Mouse (Mus musculus) kidney, adult 2 months (tissue): ENCODE data around the gene Mien1. TPM values are rescaled to one million over a fixed set of nuclear protein-coding genes. Genes with fewer than 3 reads are reported as not detected.
A peak's percentile ranks its signal among the peaks of the same experiment; 100 is the strongest.

Experiments
- DNase-seq: peaks from one replicate; pipeline ENCODE4 v3.0.0; 2021
- H3K27ac ChIP-seq: fragments of 200-500 bp; 2 replicates; pipeline ENCODE4 v1.5.1; 2012; ENCODE audit warnings: low read depth, low read length, control low read depth, inconsistent platforms; ENCODE audit not compliant: insufficient read depth
- H3K27me3 ChIP-seq: fragments of 200-500 bp; replicated peaks from 2 replicates; pipeline ENCODE4 v1.6.1; 2012; ENCODE audit warnings: mild to moderate bottlenecking, moderate library complexity, low read length, inconsistent platforms; ENCODE audit not compliant: control insufficient read depth, insufficient read depth
- H3K36me3 ChIP-seq: fragments of 200-500 bp; 2 replicates; pipeline ENCODE4 v1.6.1; 2012; ENCODE audit warnings: mild to moderate bottlenecking, moderate library complexity, low read length, inconsistent platforms; ENCODE audit not compliant: control insufficient read depth, insufficient read depth
- H3K4me1 ChIP-seq: fragments of 200-500 bp; 2 replicates; pipeline ENCODE4 v1.6.1; 2011; ENCODE audit warnings: low read length; ENCODE audit not compliant: control insufficient read depth, insufficient read depth
- H3K4me3 ChIP-seq: fragments of 200-500 bp; 2 replicates; pipeline ENCODE4 v1.5.1; 2011; ENCODE audit warnings: mild to moderate bottlenecking, low read depth, low read length, control low read depth; ENCODE audit not compliant: insufficient read depth
- CTCF ChIP-seq: fragments of 200-500 bp; conservative IDR thresholded peaks from 2 replicates; pipeline ENCODE4 v1.5.1; 2011; ENCODE audit warnings: low read depth, mild to moderate bottlenecking, control low read depth, low read length, moderate library complexity, mixed read lengths; ENCODE audit not compliant: insufficient read depth, insufficient read length
- POLR2A ChIP-seq: fragments of 200-500 bp; IDR thresholded peaks from one replicate; pipeline ENCODE4 v1.6.1; 2011; ENCODE audit warnings: low read depth, low read length, control low read depth
- WGBS: fragments of 180-500 bp; shearing (Covaris S2); methylation state at CpG from one replicate; pipeline ENCODE4 v1.1.7; 2018; 5-methylcytosine and 5-hydroxymethylcytosine counted together
- polyA plus RNA-seq: library from polyadenylated mRNA; depleted of rRNA; stranded (reverse); fragments of >200 nt; gene quantifications from 2 replicates; pipeline ENCODE4 v1.2.3, GENCODE M21; 2012; rRNA removed

The Mien1 gene
- 126 and 179 TPM in 2 replicates for polyA plus RNA-seq

- Histone ChIP-seq H3K27ac (peak within 1 kb of the TSS; percentile 79), H3K36me3 (no peaks in the 10 kb centered on the region; the same call in none of the 2 replicates), H3K27me3 (no peaks in the 10 kb centered on the region), H3K4me3 (peak within 1 kb of the TSS; percentile 87), H3K4me1 (peaks cover 11% of the 10 kb centered on the region; the same call in 1 of the 2 replicates)
- peak; percentile 34 for TF ChIP-seq POLR2A
- peak; percentile 91 for TF ChIP-seq CTCF
- WGBS: 2% methylated on average over 43 of the region's 43 CpGs
- peak; percentile 97 for DNase-seq
Observed at GRCm38 (mm10) chr11:98438331-98439158, at the start of gene Mien1. TSS of gene Mien1 (minus strand) at chr11:98438991.

DNA sequence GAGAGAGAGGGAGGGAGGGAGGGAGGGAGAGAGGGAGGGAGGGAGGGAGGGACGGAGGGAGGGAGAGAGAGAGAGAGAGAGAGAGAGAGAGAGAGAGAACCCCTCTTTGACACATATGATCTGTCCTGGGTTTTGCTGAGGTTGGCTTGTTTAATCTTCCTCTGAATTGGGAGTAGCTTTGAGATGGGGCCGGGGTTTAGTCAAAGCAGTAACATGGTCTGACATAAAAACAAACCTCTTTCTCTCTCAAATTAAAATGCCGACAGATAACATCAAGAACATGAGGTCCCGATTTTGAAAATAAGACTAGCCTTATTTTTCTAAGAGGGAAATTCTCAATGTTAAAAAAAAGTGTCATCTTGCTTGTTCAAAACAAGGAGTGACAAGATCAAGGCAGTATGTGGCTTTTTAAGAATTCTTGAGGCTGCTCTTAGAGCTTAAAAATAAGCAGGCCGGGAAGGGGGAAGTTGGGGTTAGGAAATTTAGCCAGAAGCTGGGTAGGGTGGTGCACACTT is 48.8 kb upstream of the Mien1 start:
- Histone ChIP-seq H3K27me3 (no peaks in the 10 kb centered on the region), H3K36me3 (no peaks in the 10 kb centered on the region), H3K27ac (no peak overlapping the region), H3K4me3 (no peak overlapping the region), H3K4me1 (no peaks in the 10 kb centered on the region)
- WGBS: 76% methylated on average over 5 of the region's 5 CpGs
- no peak for DNase-seq
- TF ChIP-seq CTCF (no peak), POLR2A (no peak)

DNA sequence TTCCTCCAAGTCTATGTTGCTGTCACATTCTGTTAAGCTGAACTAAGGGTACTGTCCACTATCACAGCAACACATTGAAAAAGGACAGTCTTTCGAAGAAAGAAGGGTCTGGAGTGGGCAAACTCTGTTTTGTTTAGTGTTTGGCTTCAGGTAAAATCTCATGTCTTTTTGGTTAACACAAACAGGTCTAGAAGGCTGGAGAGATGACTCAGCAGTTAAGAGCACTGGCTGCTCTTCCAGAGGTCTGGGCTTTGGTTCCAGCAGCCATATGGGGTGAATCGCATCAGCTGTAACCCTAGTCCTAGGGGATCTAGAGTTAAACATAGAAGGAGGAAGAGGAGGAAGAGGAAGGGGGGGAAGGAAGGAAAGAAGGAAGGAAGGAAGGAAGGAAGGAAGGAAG is 47.0 kb upstream of the Mien1 start:
- Histone ChIP-seq H3K27ac (no peak overlapping the region), H3K27me3 (no peaks in the 10 kb centered on the region), H3K36me3 (no peaks in the 10 kb centered on the region), H3K4me1 (no peaks in the 10 kb centered on the region), H3K4me3 (no peak overlapping the region)
- WGBS: 85% methylated on average over 2 of the region's 2 CpGs
- TF ChIP-seq POLR2A (no peak), CTCF (no peak)
- DNase-seq: no peak

GRCm38 (mm10) chr11:98482067-98482466 is 43.3 kb upstream of the Mien1 start:
- Histone ChIP-seq H3K4me3 (no peak overlapping the region), H3K4me1 (no peaks in the 10 kb centered on the region), H3K27ac (no peak overlapping the region), H3K27me3 (no peaks in the 10 kb centered on the region), H3K36me3 (no peaks in the 10 kb centered on the region)
- no peak for DNase-seq
- TF ChIP-seq CTCF (no peak), POLR2A (no peak)
- 75% methylated on average over 10 of the region's 10 CpGs for WGBS

DNA sequence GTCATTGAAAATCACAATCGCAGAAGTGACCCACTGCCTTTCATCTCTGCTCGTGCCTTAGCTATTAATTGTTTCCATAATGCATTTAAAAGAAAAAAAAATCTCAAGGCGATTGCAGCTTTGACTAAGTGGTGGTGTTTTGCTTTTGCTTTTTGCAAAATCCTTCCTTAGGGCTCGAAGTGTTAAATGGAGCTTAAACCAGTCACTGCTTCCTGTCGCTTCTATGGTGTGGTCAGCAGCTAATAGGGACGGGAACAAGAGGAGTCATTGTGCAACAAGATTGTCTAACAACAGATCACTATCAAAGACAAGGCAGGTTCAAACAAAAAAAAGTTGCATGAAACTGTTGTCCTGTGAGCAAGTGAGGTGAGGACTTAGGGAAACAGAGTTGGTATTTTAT is 42.4 kb upstream of the Mien1 start:
- H3K36me3 ChIP-seq: no peaks in the 10 kb centered on the region
- no peak overlapping the region for H3K27ac ChIP-seq
- no peak for TF ChIP-seq POLR2A
- TF ChIP-seq CTCF: no peak
- no peaks in the 10 kb centered on the region for H3K4me1 ChIP-seq
- H3K4me3 ChIP-seq: no peak overlapping the region
- H3K27me3 ChIP-seq: no peaks in the 10 kb centered on the region
- DNase-seq: no peak
- WGBS: 68% methylated on average over 6 of the region's 6 CpGs

- no peak for TF ChIP-seq CTCF
- no peak for TF ChIP-seq POLR2A
- WGBS: 81% methylated on average over 12 of the region's 12 CpGs
- no peaks in the 10 kb centered on the region for H3K4me1 ChIP-seq
- no peaks in the 10 kb centered on the region for H3K27me3 ChIP-seq
- no peak overlapping the region for H3K27ac ChIP-seq
- no peak for DNase-seq
- no peak overlapping the region for H3K4me3 ChIP-seq
- no peaks in the 10 kb centered on the region for H3K36me3 ChIP-seq
Observed at GRCm38 (mm10) chr11:98479940-98480497, 41.2 kb upstream of the Mien1 start.
